Mouse (Mus musculus) embryonic stem cell, embryonic (primary cell): Measurements from ENCODE around the gene Tmem50a.

ENCODE experiments used
- CTCF ChIA-PET, 4 experiments: fragments of 300-600 bp in 2 of 4; fragments of 350-600 bp in 2 of 4; sonication (Branson Sonifier 250); formaldehyde crosslinking; loops; one replicate each; lab custom pipeline; 2022; ENCODE audit warnings: inconsistent platforms in 2 of 4; lab: Charles Lee
- POLR2A ChIA-PET, 4 experiments: fragments of 300-600 bp in 2 of 4; fragments of 350-600 bp in 2 of 4; sonication (Branson Sonifier 250); formaldehyde crosslinking; loops; one replicate each; lab custom pipeline; 2022; ENCODE audit warnings: antibody characterized with exemption in 4 of 4, inconsistent platforms in 1 of 4; lab: Charles Lee

Tmem50a gene

DNA sequence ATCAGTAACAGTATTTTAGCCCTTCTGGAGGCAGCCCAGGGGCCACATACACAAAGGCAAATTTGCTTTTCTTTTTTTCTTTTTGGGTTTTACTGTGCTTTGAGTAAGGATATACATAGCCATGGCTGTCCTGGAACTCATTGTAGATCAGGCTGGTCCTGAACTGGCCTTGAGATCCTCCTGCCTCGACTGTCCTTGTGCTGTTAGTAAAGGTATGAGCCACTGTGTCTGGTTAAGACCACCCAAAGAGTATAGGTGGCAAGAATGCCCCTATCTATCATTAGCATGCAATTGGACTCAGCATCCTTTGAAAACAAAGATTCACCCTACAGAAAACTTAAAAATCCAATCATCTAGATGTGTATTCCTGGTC is 13.6 kb upstream of the Tmem50a start:
- ChIA-PET CTCF (interaction anchor here in 1 of 4 experiments (0.9 kb wide), 1 partner anchor 741 kb away, joined by 3 read pairs; the partner anchor contains the start of gene Cep85), POLR2A (interaction anchor here in 3 of 4 experiments (0.6 to 2.1 kb wide), 15 partner anchors 9 to 379 kb away, joined by 3 to 20 read pairs (median 4); partner anchors contain the start of gene Tmem50a (in 1 of the 3))

DNA sequence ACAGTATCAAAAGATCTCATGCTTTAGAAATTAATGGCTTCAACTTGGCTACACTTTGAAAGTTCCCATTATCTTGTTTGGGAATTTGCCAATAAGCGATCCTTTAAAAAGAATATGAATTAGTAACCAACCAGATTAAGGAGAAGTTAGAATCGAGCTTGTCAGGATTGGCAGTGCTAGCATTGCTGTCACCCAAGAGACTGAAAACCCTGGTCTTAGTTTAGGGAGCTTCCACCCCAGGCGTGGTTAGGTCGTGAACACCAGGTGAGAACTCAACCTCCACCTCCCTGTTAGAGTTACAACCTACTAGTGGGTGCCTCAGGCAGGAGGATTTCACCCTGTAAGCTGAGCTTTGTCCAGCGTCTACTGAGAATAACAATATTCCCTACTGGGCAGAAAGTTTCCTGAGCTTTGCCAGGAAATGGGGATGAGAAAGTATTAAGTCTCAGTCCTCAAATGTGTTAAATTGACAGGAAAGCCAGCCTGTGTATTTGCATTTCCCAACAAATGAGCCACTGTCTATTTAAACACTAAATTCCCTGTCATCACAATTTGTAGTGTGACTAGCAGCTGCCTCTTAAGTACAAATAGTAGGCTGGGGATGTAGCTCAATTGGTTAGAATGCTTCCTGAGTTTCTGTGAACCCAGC is 13.1 kb upstream of the Tmem50a start:
- POLR2A ChIA-PET = interaction anchor here in 3 of 4 experiments (0.6 to 2.1 kb wide), 17 partner anchors 8 to 385 kb away, joined by 3 to 20 read pairs (median 4); partner anchors contain the start of gene Tmem50a (in 2 of the 3)
- CTCF ChIA-PET = interaction anchor here in 1 of 4 experiments (0.9 kb wide), 1 partner anchor 741 kb away, joined by 3 read pairs; the partner anchor contains the start of gene Cep85

DNA sequence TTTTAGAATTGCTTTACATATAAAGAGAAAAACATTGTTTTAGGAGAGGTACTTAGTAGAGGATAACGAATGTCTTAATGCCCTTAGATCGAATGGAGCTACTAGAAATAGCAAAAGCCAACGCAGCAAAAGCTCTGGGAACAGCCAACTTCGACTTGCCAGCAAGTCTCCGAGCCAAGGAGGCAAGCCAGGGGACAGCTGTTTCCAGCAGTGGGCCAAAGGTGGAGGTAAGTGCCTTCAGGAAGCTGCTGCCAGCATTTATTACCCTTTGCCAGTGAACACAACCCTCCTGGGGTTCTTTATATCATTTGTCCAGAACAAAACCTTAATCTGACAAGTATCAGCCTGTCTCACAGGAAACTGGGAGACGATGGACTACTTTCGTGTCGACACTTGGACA is 10.4 kb upstream of the Tmem50a start:
- POLR2A ChIA-PET = interaction anchor here in 3 of 4 experiments (0.6 to 6.0 kb wide), 23 partner anchors 9 to 1311 kb away, joined by 3 to 95 read pairs (median 5); partner anchors contain the start of genes Tmem50a (in 3 of the 3), Clic4 (in 1 of the 3) and Srrm1 (in 1 of the 3)
- CTCF ChIA-PET = no interaction called here

DNA sequence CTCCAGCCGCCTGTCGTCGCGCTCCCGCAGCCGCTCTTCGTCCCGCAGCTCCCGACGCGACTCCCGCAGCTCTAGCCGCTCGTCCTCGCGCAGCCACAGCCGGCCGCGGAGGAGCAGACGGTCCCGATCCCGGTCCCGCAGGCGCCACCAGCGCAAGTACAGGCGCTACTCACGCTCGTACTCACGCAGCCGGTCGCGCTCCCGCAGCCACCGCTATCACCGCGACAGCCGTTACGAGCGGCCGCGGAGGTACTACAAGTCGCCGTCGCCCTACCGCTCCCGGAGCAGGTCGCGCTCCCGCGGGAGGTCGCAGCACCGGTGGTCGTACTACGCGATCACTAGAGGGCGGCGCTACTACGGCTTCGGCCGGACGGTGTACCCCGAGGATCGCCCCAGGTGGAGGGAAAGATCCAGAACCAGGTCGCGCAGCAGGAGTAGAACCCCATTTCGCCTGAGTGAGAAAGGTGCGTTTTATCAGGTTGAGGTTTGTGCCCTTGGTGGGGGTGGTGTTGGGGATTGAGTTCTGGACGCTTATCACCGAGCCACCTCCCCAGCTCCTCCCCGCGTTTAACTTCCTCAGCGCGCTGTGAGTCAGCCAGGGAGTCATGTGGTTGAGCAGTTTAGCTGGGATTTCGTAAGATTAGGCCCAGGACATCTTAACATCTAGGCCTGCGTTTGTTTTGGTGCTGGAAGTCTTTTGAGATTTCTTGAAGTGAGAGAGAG is 9.4 kb upstream of the Tmem50a start:
- ChIA-PET POLR2A (interaction anchor here (0.5 to 6.0 kb wide), 100 partner anchors 7 to 1976 kb away, joined by 3 to 95 read pairs (median 5); partner anchors contain the start of genes Tmem50a (in 3 of the 4), Clic4 (in 2 of the 4), Srrm1 (in 2 of the 4) and Syf2 (in 2 of the 4)), CTCF (interaction anchor here in 2 of 4 experiments (0.5 to 1.3 kb wide), 4 partner anchors 43 to 139 kb away, joined by 3 to 4 read pairs (median 4); no protein-coding TSS in a partner anchor)

DNA sequence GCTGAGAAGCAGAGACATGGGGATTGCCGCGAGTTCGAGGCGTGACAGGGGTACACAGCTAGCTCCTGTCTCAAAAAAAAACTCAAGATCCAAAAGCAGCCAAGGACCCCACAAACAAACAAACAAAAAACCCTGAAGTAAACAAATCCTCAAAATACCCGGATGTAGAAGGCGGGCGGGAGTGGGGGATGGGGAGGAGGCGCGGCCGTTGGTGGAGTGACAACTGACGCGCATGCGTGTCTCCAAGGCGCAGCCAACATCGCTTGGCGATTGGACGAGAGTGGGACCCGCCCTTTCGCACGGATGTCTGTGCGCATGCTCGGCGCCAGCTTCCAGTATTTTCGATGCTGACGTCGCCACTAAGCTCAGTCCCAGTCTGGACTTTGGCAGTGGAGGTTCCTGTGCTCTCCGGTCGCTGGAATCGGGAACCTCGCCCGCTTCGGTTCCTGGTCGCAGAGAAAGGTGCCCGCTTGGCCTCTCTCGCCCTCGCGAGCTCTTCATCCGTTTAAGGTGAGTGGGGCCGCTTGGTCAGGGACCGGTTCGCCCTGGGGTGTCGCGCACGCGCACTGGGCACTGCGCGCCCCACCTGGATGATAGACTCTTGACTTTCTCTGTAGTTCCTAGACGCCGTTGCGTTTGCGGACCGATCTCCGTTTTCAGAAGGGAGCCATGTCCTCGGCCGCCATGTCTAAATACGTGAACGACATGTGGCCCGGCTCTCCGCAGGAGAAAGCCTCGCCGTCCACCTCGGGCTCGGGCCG is 8.6 kb upstream of the Tmem50a start, which contains the start of gene Rsrp1:
TSS of gene Rsrp1 (plus strand) at position 335 of the 761 bp plus-strand sequence.
- ChIA-PET POLR2A (interaction anchor here (0.5 to 6.0 kb wide), 180 partner anchors 8 to 1130 kb away, joined by 3 to 95 read pairs (median 4); partner anchors contain the start of genes Tmem50a (in 3 of the 4), Clic4 (in 2 of the 4), Man1c1 (in 2 of the 4) and Mtfr1l (in 2 of the 4)), CTCF (interaction anchor here in 3 of 4 experiments (0.5 to 1.3 kb wide), 10 partner anchors 16 to 1337 kb away, joined by 3 to 7 read pairs (median 4); partner anchors contain the start of gene Cep85 (in 1 of the 3))

DNA sequence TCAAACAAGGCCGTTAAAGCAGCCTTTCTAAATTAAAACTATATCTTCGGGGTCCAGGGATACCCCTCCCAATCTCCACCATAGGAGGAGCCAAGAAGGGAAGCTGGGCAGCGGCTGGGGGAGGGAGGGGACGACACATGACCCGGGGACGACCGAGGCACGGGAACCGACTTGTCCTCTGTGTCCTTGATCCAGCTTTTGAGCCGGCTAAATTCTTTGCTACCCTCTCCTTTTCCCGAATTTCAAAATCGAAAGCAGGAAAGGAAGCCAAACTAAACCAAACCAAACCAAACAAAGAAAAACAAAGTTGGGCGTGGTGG is 8.1 kb upstream of the Tmem50a start:
- POLR2A ChIA-PET = interaction anchor here (0.5 to 6.0 kb wide), 179 partner anchors 7 to 1131 kb away, joined by 3 to 95 read pairs (median 4); partner anchors contain the start of genes Tmem50a (in 3 of the 4), Clic4 (in 2 of the 4), Man1c1 (in 2 of the 4) and Mtfr1l (in 2 of the 4)

DNA sequence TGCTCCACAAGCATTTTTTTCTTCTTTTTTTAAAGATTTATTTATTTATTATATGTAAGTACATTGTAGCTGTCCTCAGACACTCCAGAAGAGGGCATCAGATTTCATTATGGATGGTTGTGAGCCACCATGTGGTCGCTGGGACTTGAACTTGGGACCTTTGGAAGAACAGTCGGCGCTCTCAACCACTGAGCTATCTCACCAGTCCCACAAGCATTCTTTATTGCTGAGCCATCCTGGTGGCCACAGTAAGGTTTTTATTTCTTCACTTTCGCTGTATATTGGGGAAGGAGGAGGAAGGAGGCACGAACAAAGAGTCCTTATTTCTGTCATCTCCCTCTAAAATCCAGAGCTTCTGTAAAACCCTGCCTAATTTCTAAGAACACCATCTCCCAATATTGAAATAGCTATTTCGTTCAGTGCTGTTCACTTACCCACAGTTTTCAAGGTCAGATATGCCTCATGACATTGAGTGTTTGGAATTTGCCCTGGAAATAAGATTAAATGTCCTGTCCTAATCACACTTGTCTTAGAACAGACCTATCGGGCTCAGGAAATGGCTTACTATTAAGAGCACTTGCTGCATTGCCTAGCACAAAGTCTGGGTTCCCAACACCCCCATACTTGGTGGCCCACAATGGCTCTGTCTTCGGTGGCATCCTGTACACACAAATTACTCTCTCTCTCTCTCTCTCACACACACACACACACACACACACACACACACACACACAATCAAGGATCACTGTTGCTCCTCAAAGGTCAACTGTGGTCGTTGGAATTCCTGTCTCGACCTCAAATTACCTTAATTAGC is 7.5 kb upstream of the Tmem50a start:
- POLR2A ChIA-PET = interaction anchor here (0.5 to 6.0 kb wide), 115 partner anchors 8 to 1131 kb away, joined by 3 to 95 read pairs (median 5); partner anchors contain the start of genes Tmem50a (in 3 of the 4), Clic4 (in 2 of the 4), Mtfr1l (in 2 of the 4) and Srrm1 (in 2 of the 4)

More for the DNA sequence above, 8.1 kb upstream of the Tmem50a start:
- CTCF ChIA-PET = interaction anchor here in 3 of 4 experiments (0.6 to 1.3 kb wide), 7 partner anchors 16 to 1338 kb away, joined by 3 to 7 read pairs (median 3); partner anchors contain the start of gene Cep85 (in 1 of the 3)

DNA sequence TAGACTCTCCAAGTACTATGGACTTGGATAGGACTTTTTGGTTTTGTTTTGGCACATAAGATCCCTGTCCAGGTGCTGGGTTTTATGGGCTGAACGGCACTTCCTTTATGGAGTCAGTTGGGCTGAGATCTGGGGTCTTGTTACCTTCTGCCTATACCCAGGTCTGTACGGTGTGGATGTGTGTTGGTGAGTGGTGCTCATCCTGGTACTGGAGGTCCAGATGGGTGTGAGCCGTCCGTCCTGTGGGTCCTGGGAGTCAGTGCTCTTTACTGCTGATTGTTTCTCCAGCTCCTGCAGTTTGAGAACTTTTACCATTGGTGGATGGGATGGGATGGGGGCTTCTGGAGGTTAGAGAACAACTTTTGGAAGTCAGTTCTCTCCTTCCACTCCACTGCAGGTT is 6.9 kb upstream of the Tmem50a start:
- POLR2A ChIA-PET = interaction anchor here in 3 of 4 experiments (0.5 to 6.0 kb wide), 18 partner anchors 8 to 431 kb away, joined by 3 to 95 read pairs (median 10); partner anchors contain the start of genes Syf2 (in 2 of the 3), Clic4 (in 1 of the 3), Srrm1 (in 1 of the 3) and Tmem50a (in 1 of the 3)
- CTCF ChIA-PET = interaction anchor here in 2 of 4 experiments (0.7 to 1.3 kb wide), 3 partner anchors 41 to 304 kb away, joined by 3 read pairs; no protein-coding TSS in a partner anchor

More for the DNA sequence above, 7.5 kb upstream of the Tmem50a start:
- CTCF ChIA-PET = interaction anchor here in 3 of 4 experiments (0.6 to 1.3 kb wide), 8 partner anchors 15 to 1339 kb away, joined by 3 to 7 read pairs (median 3); partner anchors contain the start of gene Cep85 (in 1 of the 3)

DNA sequence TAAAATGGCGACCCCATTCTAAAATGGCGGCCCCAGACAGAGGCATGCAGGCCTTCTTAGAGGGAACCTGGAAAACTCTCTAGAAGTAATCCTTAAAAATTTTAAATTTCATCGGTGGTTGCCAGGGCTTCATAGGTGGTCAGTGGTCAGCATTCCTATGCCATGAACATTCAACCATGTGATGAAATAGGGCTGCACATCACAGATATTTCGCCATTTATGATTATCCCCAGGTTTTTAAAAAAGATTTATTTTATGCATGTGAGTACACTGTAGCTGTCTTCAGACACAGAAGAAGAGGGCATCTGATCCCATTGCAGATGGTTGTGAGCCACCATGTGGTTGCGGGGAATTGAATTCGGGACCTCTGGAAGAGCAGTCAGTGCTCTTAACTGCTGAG is 5.8 kb upstream of the Tmem50a start:
- POLR2A ChIA-PET = interaction anchor here in 3 of 4 experiments (0.6 to 3.0 kb wide), 6 partner anchors 8 to 569 kb away, joined by 3 to 20 read pairs (median 4); partner anchors contain the start of gene Clic4 (in 1 of the 3)
- CTCF ChIA-PET = no interaction called here

DNA sequence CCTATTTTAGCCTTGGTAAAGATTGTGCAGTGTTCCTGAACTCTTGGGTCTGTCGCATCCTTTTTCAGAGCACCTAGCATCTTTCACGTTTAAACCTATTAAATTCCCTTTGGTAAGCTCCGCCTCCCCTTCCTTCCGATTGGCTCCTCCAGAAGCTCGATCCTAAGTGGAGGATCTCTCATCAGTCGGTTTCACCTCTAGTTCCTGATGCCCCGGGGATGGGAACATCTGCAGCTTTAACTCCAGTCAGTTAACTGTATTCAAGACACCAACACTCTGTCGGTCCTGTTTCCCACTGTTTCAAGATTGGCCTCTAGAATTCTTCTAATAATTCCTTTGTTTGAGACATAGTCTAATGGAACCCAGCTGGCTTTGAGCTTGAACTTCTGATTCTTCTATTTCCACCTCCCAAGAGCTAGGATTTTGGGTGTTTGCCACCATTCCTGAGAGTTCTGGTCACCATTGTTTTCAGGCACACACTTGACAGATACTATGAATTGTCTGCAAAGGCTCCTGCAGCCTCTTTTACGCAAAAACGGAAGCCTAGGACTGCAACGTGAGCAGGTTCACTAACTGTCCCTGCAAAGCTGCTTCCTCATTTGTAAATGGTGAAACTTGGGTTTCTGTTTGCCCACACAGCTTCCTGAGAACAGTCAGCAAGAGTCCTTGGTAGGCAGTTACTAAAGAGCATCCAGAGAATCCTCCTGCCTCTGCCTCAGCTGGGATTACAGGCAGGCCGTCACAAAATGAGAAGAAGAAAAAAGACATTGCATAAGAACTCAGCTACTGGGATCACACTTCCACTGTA is 5.1 kb upstream of the Tmem50a start:
- ChIA-PET POLR2A (interaction anchor here in 3 of 4 experiments (0.5 to 3.0 kb wide), 20 partner anchors 8 to 1939 kb away, joined by 3 to 20 read pairs (median 3); partner anchors contain the start of genes Clic4 (in 1 of the 3), Maco1 (in 1 of the 3) and Syf2 (in 1 of the 3)), CTCF (interaction anchor here in 3 of 4 experiments (0.6 to 1.2 kb wide), 4 partner anchors 67 to 350 kb away, joined by 3 to 5 read pairs (median 4); no protein-coding TSS in a partner anchor)

DNA sequence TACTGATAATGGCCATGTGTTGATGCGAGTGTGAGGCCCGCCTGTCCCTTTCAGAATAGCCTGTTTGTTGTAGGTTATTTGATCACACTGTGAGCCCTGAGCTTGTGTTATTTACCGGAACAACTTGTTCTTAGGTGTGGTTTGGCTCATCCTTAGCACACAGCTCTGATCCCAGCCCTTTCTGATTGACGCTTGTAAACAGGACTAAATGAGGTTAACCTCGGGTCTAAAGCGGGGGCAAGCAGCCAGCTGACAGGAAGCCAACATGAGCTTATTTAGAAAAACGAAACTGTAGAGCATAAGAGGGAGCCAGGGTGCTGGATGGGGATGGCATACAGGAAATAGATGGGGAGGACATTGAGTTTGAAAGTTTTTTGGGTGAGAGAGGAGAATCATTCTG is 3.6 kb upstream of the Tmem50a start:
- POLR2A ChIA-PET = interaction anchor here in 3 of 4 experiments (0.6 to 3.0 kb wide), 10 partner anchors 9 to 367 kb away, joined by 3 to 20 read pairs (median 4); no protein-coding TSS in a partner anchor
- CTCF ChIA-PET = interaction anchor here in 2 of 4 experiments (0.5 to 1.6 kb wide), 2 partner anchors 30 to 35 kb away, joined by 3 to 4 read pairs; no protein-coding TSS in a partner anchor

DNA sequence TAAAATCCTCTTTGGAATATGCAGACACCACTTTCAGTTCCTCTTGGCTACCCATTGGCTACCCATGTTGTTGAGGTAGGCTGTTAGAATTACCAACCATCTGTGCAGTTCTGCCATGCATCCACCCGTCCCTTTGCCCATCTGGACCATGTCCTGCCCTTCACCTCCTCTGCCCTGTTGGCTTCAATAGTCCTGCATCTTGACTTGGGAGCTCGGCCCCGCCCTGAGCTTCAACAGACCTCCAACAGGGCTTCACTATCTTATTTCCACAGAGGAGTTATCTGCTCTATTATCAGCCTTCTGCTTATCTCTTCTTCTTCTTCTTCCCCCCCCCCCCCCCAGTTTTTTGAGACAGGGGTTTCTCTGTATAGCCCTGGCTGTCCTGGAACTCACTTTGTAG is 2.4 kb upstream of the Tmem50a start:
- POLR2A ChIA-PET = interaction anchor here in 2 of 4 experiments (0.6 to 7.6 kb wide), 5 partner anchors 7 to 366 kb away, joined by 3 to 95 read pairs (median 4); partner anchors contain the start of gene Rsrp1 (in 1 of the 2)
- CTCF ChIA-PET = interaction anchor here in 1 of 4 experiments (1.5 kb wide), 1 partner anchor 34 kb away, joined by 3 read pairs; no protein-coding TSS in a partner anchor

DNA sequence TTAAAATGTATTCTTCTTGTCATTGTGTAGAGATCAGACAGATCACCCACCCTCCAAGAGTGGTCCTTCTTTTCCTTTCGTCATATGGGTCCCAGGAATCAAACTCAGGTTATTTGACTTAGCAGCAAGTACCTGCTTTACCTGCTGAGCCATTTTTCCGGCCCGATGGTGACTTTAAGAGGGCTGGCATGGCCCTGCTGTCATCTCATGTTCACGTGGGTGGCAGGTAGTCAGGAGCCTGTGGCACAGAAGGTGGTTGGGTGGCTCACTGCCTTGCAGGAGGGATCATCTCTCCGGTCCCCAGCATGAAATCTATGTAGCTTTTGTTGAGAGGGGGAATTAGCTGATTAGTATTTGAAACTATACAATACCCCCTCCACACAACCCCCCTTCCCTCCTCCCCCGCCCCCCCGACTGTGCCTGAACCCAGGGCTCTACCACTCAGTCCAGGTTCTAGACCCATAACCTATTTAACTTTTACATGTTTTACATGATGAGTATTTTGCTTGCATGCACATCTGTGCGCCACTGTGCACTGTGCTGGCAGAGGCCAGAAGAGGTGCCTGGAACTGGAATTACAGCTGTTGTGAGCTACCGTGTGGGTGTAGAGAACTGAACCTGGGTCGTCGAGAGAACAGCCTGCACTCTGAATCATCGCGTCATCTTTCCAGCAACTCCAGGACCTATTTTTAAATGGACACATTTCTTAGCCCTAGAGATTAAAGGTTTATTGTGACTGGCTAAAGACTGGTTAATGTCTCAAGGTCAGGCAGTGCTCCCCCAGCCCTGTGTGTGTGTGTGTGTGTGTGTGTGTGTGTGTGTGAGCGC is 613 bp upstream of the Tmem50a start:
- POLR2A ChIA-PET = interaction anchor here in 3 of 4 experiments (1.0 to 7.6 kb wide), 12 partner anchors 8 to 46 kb away, joined by 3 to 95 read pairs (median 6); partner anchors contain the start of genes Rsrp1 (in 3 of the 3) and Syf2 (in 1 of the 3)
- CTCF ChIA-PET = interaction anchor here in 1 of 4 experiments (0.6 to 1.7 kb wide), 4 partner anchors 32 to 499 kb away, joined by 3 read pairs; no protein-coding TSS in a partner anchor
